Mouse (Mus musculus): ENCODE results near the gene Ttll7.

Ttll7 gene

DNA sequence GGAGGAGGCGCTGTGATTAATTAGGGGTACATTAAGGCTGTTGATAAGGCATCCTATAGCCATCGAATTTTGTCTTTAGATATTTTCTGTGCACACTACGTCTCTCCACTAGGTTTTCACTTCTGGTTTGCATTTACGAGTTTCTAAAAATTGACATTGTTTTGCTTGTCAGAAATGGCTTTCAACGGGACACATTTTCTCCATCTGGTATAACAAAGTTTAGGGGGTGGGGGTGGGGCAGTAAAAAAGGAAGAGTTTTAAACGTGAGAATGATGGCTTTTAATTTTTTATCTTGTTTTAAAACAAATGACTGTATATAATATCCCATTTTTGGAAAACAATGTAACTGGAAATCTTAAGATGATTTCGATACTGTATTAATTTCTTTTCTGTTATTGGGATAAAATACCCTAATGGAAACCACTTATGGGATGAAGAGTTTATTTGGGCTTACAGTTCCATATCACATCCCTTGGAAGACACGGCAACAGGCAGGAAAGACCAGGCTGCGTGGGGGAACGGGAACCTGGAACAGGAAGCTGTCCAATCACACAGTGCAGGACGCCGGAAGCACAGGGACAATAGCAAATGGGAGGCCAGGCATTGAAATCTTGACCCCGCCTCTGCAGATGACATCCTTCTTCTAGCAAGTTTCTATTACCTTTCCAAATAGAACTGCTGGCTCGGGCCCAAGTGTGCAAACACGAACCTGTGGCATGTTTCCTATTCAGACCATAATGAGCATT, 142.7 kb downstream of the Ttll7 start:
- no peak for DNase-seq (ENCODE audit: low spot score)

DNA sequence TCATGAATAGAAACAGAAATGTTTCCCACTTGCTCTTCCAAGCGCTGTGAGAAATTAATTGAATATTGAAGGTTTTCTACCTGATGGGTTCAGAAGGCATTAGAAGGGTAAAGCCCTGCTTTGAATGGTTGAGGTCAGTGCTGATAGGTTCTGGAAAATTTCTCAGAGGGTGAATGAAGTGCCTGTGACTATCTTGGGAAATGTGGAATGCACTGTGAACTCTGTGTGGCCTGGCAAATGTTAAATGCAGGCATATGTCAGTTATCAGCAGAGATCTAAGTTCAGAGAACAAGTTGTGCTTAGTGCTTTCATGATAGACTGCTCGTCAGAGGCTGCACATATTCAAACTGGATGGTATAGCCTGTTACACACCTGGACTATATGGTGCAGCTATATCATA, 147.0 kb downstream of the Ttll7 start:
- DNase-seq (ENCODE audit: low spot score) = no peak

DNA sequence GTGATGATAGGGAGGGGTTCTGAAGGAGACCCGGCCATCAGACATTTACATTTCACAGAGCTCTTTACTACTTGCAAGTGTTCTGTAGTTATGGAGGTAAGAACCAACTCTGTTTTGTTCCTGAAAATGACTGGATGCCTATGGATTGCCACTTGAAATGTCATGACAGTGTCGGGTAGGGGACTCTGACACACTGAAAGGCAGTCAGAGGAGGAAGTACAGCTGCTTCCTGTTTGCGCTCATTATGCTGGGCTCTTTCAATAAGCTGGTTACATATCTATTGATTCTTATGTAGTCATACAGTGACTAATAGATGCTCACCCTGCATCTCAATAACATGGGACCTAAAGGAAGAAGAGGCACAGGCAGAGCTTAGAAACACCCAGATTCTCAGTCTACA, 148.8 kb downstream of the Ttll7 start:
- DNase-seq (ENCODE audit: low spot score) = no peak

DNA sequence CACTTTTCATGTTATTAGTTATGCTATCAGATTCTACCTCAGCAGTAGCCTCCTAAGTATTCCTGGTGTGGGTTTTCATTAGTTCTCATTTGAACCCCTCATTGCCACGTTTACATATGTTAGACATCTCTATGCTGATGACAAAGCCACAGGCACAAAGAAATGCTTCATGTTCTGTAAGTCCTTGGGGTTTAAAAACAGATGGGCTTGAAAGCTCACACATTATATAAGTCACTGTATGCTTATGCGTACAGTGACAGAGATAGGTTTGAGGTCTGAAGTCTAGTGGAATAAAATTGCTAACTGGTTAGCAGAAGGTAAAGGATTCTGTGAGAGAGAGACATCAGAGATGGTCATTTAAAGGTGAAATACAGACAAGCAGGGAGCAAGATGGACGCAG, 149.4 kb downstream of the Ttll7 start:
- DNase-seq (ENCODE audit: low spot score) = no peak

DNA sequence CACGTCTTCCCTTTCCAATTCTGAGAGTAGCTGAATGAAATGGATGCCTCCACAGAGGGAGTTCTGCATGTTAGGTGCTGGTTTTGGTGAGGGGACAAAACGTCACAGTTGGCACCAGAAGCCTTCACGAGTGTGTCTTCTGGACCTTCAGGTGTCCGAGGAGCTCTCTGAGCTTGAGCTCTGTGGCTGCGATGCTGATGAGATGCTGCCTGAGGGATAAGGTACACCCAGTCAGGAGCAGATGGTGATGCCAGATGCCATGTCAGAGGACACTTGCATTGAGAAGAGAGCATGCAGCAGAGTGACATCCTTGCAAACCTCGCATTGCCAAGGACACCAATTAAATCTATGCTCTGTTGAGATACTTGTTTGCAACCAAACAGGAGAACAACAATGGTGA, 164.3 kb downstream of the Ttll7 start:
- DNase-seq (ENCODE audit: low spot score) = no peak

DNA sequence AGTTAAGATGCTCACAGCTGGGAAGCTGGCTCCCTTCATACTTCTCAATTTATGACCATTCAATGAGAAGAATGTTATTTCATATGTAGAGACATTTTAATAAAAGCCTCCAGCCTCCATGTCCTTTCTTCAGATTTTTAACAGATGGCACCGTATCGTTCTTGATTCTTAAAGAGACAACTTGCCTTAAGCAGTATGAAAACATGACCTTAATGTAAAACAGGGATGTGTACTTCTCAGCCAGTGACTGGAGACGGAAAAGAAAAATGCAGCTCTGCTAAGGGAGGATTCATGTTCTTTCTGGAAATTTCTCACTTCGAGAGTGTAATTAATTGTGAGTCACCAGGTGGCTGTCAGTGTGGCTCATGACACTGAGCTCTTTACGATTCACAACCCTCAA, 167.3 kb downstream of the Ttll7 start:
- no peak for DNase-seq (ENCODE audit: low spot score)

DNA sequence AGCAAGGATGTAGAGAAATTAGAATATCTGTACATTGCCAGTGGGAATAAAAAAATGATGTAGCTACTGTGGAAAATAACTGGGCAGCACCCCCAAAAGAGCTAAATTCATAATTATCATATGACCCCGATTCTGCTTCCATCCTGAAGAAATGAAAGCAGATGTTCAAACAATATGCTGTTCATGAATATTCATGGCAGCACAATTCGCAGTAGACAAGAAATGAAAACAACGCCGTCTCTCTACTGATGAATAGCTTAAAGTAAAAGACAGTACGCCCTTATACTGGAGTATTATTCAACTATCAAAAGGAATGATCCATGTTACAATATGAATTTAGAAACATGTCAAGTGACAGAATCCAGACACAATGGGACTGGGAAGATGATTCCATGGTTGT, 174.1 kb downstream of the Ttll7 start:
- DNase-seq (ENCODE audit: low spot score) = no peak

DNA sequence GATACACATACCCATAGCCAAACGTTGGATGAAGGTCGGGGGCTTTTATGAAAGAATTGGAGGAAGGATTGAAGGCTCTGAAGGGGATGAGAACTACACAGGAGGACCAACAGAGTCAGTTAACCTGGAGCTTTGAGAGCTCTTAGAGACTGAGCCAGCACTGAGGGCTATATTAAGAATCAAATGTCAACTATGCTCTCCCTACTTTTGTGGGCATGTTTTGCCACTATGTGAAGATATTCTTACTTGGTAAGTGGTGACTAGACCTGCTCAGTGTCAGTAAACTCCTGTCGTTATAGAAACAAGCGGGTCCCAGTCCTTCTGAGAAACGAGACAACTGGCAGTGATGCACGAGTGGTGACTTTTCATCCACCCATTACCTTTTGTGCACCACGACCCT, 176.2 kb downstream of the Ttll7 start:
- no peak for DNase-seq (ENCODE audit: low spot score)

DNA sequence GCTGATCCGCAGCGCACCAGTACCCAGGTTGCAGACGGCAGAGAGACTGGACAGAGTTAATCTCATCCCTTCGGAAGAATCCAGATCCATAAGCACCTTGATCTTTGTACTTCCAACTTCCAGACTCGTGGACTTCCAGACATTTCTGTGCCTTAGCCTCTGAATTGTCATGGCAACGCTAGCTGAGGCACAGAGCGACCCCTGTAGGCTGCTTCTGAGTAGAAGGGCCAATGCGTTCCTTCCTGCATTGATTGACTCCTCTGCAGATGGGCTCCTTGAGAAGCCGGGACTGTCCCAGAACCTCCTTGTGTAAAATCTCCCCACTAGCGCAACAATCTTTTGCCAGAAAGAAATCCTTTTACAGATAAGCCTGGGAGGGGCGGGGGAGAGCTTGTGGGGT, 177.6 kb downstream of the Ttll7 start:
- DNase-seq (ENCODE audit: low spot score) = no peak

DNA sequence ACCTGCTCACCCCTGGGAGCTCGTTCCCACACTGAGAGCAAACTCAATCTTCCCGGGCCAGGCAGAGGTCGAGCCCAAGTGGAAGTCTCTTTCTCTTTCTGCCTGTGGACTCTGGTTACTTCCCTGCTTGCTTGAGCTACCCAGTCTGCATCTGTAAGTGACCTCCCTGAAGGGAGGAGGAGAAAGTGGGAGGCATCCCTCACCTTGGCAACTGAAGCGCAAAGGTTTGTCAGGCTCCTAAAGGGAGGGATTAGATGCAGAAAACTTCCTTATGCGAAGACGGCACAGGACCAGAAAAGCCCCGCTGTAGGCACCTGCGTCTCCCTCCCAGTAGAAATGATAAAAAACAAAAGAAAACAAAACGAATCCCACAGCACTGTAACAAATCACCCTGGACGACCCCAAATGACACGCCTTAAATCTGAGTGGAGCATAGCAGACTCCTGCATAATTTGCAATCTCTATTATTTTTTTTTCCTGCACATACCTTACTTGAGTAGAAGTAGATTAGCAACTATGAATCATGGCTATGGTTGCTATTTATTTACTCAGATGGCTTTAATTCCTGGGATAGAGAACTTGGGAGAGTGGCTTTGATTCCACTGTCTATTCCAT, 178.2 kb downstream of the Ttll7 start:
- no peak for DNase-seq (ENCODE audit: low spot score)
